Mouse (Mus musculus) hindbrain, embryonic 11.5 days (tissue): Measurements from ENCODE around the gene Crabp2. TPM values are rescaled to one million over a fixed set of nuclear protein-coding genes. Genes with fewer than 3 reads are reported as not detected.

Source experiments
- ATAC-seq: fragments of 200-750 bp; cut with Nextera tagmentation; 2 replicates; pipeline ENCODE4 v1.8.0; 2017; ENCODE audit warnings: mild to moderate bottlenecking, moderate TSS enrichment, moderate library complexity; ENCODE audit not compliant: low FRiP score
- DNase-seq: peaks from one replicate; pipeline ENCODE4 v3.0.0-alpha.2; 2015; ENCODE audit warnings: low spot score
- H3K27ac ChIP-seq: fragments of 300-500 bp; sonication (generic); 2 replicates; pipeline ENCODE4 v1.5.1; 2014; ENCODE audit warnings: mild to moderate bottlenecking, low read depth, low read length
- H3K27me3 ChIP-seq: fragments of 300-500 bp; sonication (generic); 2 replicates; pipeline ENCODE4 v1.6.1; 2014; ENCODE audit warnings: mild to moderate bottlenecking, low read length, moderate library complexity, mixed read lengths; ENCODE audit not compliant: control insufficient read depth, insufficient read depth
- H3K36me3 ChIP-seq: fragments of 300-500 bp; sonication (generic); 2 replicates; pipeline ENCODE4 v1.6.1; 2014; ENCODE audit warnings: mild to moderate bottlenecking, low read length, moderate library complexity, mixed read lengths; ENCODE audit not compliant: control insufficient read depth, insufficient read depth
- H3K4me1 ChIP-seq: fragments of 300-500 bp; sonication (generic); replicated peaks from 2 replicates; pipeline ENCODE4 v1.6.1; 2014; ENCODE audit warnings: low read length, mixed read lengths; ENCODE audit not compliant: control insufficient read depth, insufficient read depth
- H3K4me2 ChIP-seq: fragments of 300-500 bp; sonication (generic); replicated peaks from 2 replicates; pipeline ENCODE4 v1.6.1; 2014; ENCODE audit warnings: mild to moderate bottlenecking, low read depth, low read length
- H3K4me3 ChIP-seq: fragments of 300-500 bp; sonication (generic); 2 replicates; pipeline ENCODE4 v1.5.1; 2014; ENCODE audit warnings: low read depth, low read length
- H3K9ac ChIP-seq: fragments of 300-500 bp; sonication (generic); 2 replicates; pipeline ENCODE4 v1.6.1; 2014; ENCODE audit warnings: low read depth, low read length
- H3K9me3 ChIP-seq: fragments of 300-500 bp; sonication (generic); 2 replicates; pipeline ENCODE4 v1.6.1; 2016; ENCODE audit warnings: low read length; ENCODE audit not compliant: control insufficient read depth
- WGBS: fragments of 180-500 bp; shearing (Covaris S2); extraction: QIAGEN DNeasy Blood & Tissue Kit; methylation state at CpG from one replicate; pipeline ENCODE4 v1.1.7; 2014; 5-methylcytosine and 5-hydroxymethylcytosine counted together
- polyA plus RNA-seq: library from polyadenylated mRNA; unstranded; fragments of >200 nt; fragmentation: Nextera tagmentation; extraction: Ambion mirVana; gene quantifications from 2 replicates; pipeline ENCODE4 v1.2.1, GENCODE M21; 2014

Gene Crabp2
- polyA plus RNA-seq, 1 experiment from 2014 or later: 794 TPM

GRCm38 (mm10) chr3:87918551-87918950, 29.9 kb upstream of the Crabp2 start:
- WGBS: 90% methylated on average over 1 of the region's 1 CpGs
- H3K4me2 ChIP-seq: no peak overlapping the region
- H3K36me3 ChIP-seq: peaks cover 6% of the 10 kb centered on the region
- H3K9ac ChIP-seq: no peak overlapping the region
- ATAC-seq (no peak), DNase-seq (no peak)
- no peak overlapping the region for H3K4me3 ChIP-seq
- H3K27me3 ChIP-seq: no peaks in the 10 kb centered on the region
- H3K27ac ChIP-seq: no peak overlapping the region
- no peaks in the 10 kb centered on the region for H3K9me3 ChIP-seq
- H3K4me1 ChIP-seq: no peaks in the 10 kb centered on the region

- DNase-seq (peak; percentile 81), ATAC-seq (peak; percentile 80)
- Histone ChIP-seq H3K27ac (peak within 1 kb of the TSS; percentile 48), H3K9ac (peak within 1 kb of the TSS; percentile 72), H3K4me2 (peak within 1 kb of the TSS; percentile 69), H3K27me3 (no peaks in the 10 kb centered on the region), H3K4me1 (no peaks in the 10 kb centered on the region), H3K9me3 (no peaks in the 10 kb centered on the region), H3K36me3 (peaks cover 6% of the 10 kb centered on the region), H3K4me3 (peak within 1 kb of the TSS; percentile 65)
- under 1% methylated on average over 30 of the region's 30 CpGs for WGBS
These were observed 28.9 kb upstream of the Crabp2 start, which contains the start of gene Mrpl24 for GRCm38 (mm10) chr3:87919336-87920108. Gene Mrpl24, plus strand, starts transcription at chr3:87919506.

GRCm38 (mm10) chr3:87920270-87920943, 28.1 kb upstream of the Crabp2 start:
- DNase-seq (no peak), ATAC-seq (no peak)
- Histone ChIP-seq H3K9me3 (no peaks in the 10 kb centered on the region), H3K4me3 (peak overlapping the region; percentile 65), H3K4me1 (no peaks in the 10 kb centered on the region), H3K4me2 (peak overlapping the region; percentile 69), H3K27me3 (no peaks in the 10 kb centered on the region), H3K36me3 (0 out of 2 replicates have a peak, but pooled peaks cover 2% of the 10 kb centered on the region), H3K27ac (no peak overlapping the region), H3K9ac (no peak overlapping the region; the same call in 1 of the 2 replicates)
- WGBS: 68% methylated on average over 9 of the region's 9 CpGs

GRCm38 (mm10) chr3:87924996-87925395, 23.5 kb upstream of the Crabp2 start:
- Histone ChIP-seq H3K9ac (no peak overlapping the region), H3K4me1 (0 out of 2 replicates have a peak, but pooled peaks cover 3% of the 10 kb centered on the region), H3K4me2 (no peak overlapping the region), H3K4me3 (no peak overlapping the region), H3K27me3 (no peaks in the 10 kb centered on the region), H3K27ac (no peak overlapping the region), H3K9me3 (no peaks in the 10 kb centered on the region), H3K36me3 (0 out of 2 replicates have a peak, but pooled peaks cover 2% of the 10 kb centered on the region)
- ATAC-seq (no peak), DNase-seq (no peak)
- 89% methylated on average over 7 of the region's 7 CpGs for WGBS

- H3K27me3 ChIP-seq: no peaks in the 10 kb centered on the region
- DNase-seq (no peak), ATAC-seq (no peak)
- H3K9me3 ChIP-seq: no peaks in the 10 kb centered on the region
- no peak overlapping the region for H3K27ac ChIP-seq
- WGBS: 89% methylated on average over 5 of the region's 5 CpGs
- H3K9ac ChIP-seq: no peak overlapping the region
- H3K4me2 ChIP-seq: no peak overlapping the region
- H3K36me3 ChIP-seq: peaks cover 4% of the 10 kb centered on the region; the same call in 1 of the 2 replicates
- peaks cover 3% of the 10 kb centered on the region; the same call in 1 of the 2 replicates for H3K4me1 ChIP-seq
- no peak overlapping the region for H3K4me3 ChIP-seq
These were observed 21.0 kb upstream of the Crabp2 start for GRCm38 (mm10) chr3:87927452-87927851.

- H3K4me3 ChIP-seq: peak overlapping the region; percentile 97
- H3K27ac ChIP-seq: peak overlapping the region; percentile 74
- no peaks in the 10 kb centered on the region for H3K9me3 ChIP-seq
- peaks cover 7% of the 10 kb centered on the region; the same call in 1 of the 2 replicates for H3K36me3 ChIP-seq
- peaks cover 3% of the 10 kb centered on the region; the same call in 1 of the 2 replicates for H3K4me1 ChIP-seq
- 8% methylated on average over 26 of the region's 26 CpGs for WGBS
- DNase-seq (no peak), ATAC-seq (peak; percentile 70)
- H3K9ac ChIP-seq: peak overlapping the region; percentile 92
- peak overlapping the region; percentile 70 for H3K4me2 ChIP-seq
- H3K27me3 ChIP-seq: no peaks in the 10 kb centered on the region
These were observed 19.0 kb upstream of the Crabp2 start for GRCm38 (mm10) chr3:87929341-87930077.

GRCm38 (mm10) chr3:87930078-87930795, 18.2 kb upstream of the Crabp2 start, which contains the start of the genes Isg20l2 and Rrnad1:
Gene Isg20l2, plus strand, starts transcription at chr3:87930314.
Gene Rrnad1, minus strand, starts transcription at chr3:87930717.
- WGBS: under 1% methylated on average over 72 of the region's 78 CpGs
- ATAC-seq (peak; percentile 96), DNase-seq (peak; percentile 97)
- H3K27ac ChIP-seq: peak within 1 kb of the TSS; percentile 74
- peaks cover 3% of the 10 kb centered on the region; the same call in 1 of the 2 replicates for H3K4me1 ChIP-seq
- H3K27me3 ChIP-seq: no peaks in the 10 kb centered on the region
- H3K9me3 ChIP-seq: no peaks in the 10 kb centered on the region
- peaks cover 7% of the 10 kb centered on the region; the same call in 1 of the 2 replicates for H3K36me3 ChIP-seq
- peak within 1 kb of the TSS; percentile 70 for H3K4me2 ChIP-seq
- peak within 1 kb of the TSS; percentile 97 for H3K4me3 ChIP-seq
- H3K9ac ChIP-seq: peak within 1 kb of the TSS; percentile 92

- Histone ChIP-seq H3K27ac (no peak overlapping the region), H3K9ac (no peak overlapping the region), H3K27me3 (no peaks in the 10 kb centered on the region), H3K4me1 (peaks cover 5% of the 10 kb centered on the region; the same call in 1 of the 2 replicates), H3K4me3 (no peak overlapping the region), H3K4me2 (no peak overlapping the region), H3K9me3 (no peaks in the 10 kb centered on the region), H3K36me3 (peaks cover 17% of the 10 kb centered on the region)
- 89% methylated on average over 5 of the region's 5 CpGs for WGBS
- DNase-seq: no peak
- ATAC-seq: no peak
These were observed 14.4 kb upstream of the Crabp2 start for GRCm38 (mm10) chr3:87934026-87934425.
